8 mouse cellular contexts compared by ENCODE assay signal in the genomic region with DNA sequence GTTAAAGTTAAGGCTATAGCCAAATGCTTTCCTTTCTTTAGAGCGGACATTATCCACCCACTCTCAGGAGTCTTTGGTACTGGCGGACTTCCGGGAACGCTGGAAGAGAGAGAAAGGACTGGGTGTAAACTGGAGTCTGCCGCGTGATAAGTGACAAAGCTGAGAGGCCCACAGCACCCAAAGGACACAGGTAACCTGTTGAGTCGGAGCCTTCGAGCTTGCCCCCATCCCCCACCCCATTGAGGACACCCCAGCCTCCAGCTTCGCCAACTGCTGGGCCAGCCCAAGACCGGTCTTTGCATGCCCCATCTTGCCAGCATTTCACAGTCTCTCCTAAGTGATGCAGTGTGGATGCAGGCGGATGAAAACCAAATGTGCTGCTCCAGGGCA. TPM values are rescaled to one million over a fixed set of nuclear protein-coding genes. Genes with fewer than 3 reads are reported as not detected.
DNase-seq lines count a peak whose midpoint lies in the region; ATAC-seq and TF ChIP-seq lines count a peak whose summit lies in the region.

No protein-coding gene starts in this region.

- no peaks in the 10 kb centered on the region for H3K27me3 ChIP-seq in heart, adult 2 months (ENCODE audit: control insufficient read depth, insufficient read depth, low read length)
- no peaks in the 10 kb centered on the region for H3K27me3 ChIP-seq in thymus, adult 2 months (ENCODE audit: control insufficient read depth, insufficient read depth, low read length)
- no peaks in the 10 kb centered on the region for H3K27me3 ChIP-seq in hindbrain, embryonic 13.5 days

- intact Hi-C loops in heart, adult 2 months (cut with DNase I), result loop anchor here (2.0 kb wide), 1 partner anchor 19 kb away; no protein-coding TSS in a partner anchor

- DNase-seq in heart, adult 2 months, result no peak
- DNase-seq in heart, adult 11 months, result no peak
- DNase-seq in thymus, adult 2 months, result no peak
- no peak for DNase-seq in thymus, postnatal 25 days
- peak; percentile 43 for DNase-seq in thymus, postnatal 14 days
- DNase-seq in right cerebral cortex, adult 18-20 months, result no peak

- peak overlapping the region; percentile 91 for H3K27ac ChIP-seq in heart, adult 2 months
- H3K27ac ChIP-seq in thymus, adult 2 months (ENCODE audit: control insufficient read depth, insufficient read depth, low read length), result peak overlapping the region; percentile 88; the same call in 1 of the 2 replicates
- H3K27ac ChIP-seq in hindbrain, embryonic 13.5 days, result peak overlapping the region; percentile 83

- no peak for TF ChIP-seq CTCF in heart, adult 2 months (IDR thresholded peaks at IDR 0.05)
- TF ChIP-seq CTCF in thymus, adult 2 months (IDR thresholded peaks at IDR 0.05; ENCODE audit: borderline replicate concordance, control insufficient read depth, extremely low read depth, insufficient read depth, low read length, poor library complexity), result no peak

- H3K4me1 ChIP-seq in heart, adult 2 months (ENCODE audit: control insufficient read depth, insufficient read depth, low read length), result peaks cover 2% of the 10 kb centered on the region
- H3K4me1 ChIP-seq in thymus, adult 2 months (replicated peaks; ENCODE audit: control insufficient read depth, insufficient read depth, low read length), result peaks cover 3% of the 10 kb centered on the region; the same call in 1 of the 2 replicates
- peaks cover 11% of the 10 kb centered on the region for H3K4me1 ChIP-seq in hindbrain, embryonic 13.5 days (replicated peaks)

- no peak for TF ChIP-seq EP300 in heart, adult 2 months (IDR thresholded peaks at IDR 0.05; ENCODE audit: insufficient read depth, low read depth, low read length)

- H3K4me3 ChIP-seq in heart, adult 2 months, result peak overlapping the region; percentile 63
- H3K4me3 ChIP-seq in thymus, adult 2 months (ENCODE audit: control insufficient read depth, insufficient read depth, low read length), result peak overlapping the region; percentile 75
- peak overlapping the region; percentile 50 for H3K4me3 ChIP-seq in hindbrain, embryonic 13.5 days

- peak; percentile 65 for ATAC-seq in hindbrain, embryonic 13.5 days (ENCODE audit: low FRiP score)
- ATAC-seq in megakaryocyte, adult 5-6 weeks (ENCODE audit: poor library complexity, severe bottlenecking), result peak; percentile 53

- no peaks in the 10 kb centered on the region for H3K9me3 ChIP-seq in hindbrain, embryonic 13.5 days

- H3K9ac ChIP-seq in heart, adult 2 months (ENCODE audit: low read depth, low read length), result peak overlapping the region; percentile 47
- H3K9ac ChIP-seq in hindbrain, embryonic 13.5 days, result peak overlapping the region; percentile 69

- H3K79me2 ChIP-seq in heart, adult 2 months (replicated peaks; ENCODE audit: control insufficient read depth, insufficient read depth, low read length), result no peaks in the 10 kb centered on the region

- peak overlapping the region; percentile 58 for H3K4me2 ChIP-seq in hindbrain, embryonic 13.5 days

- no peaks in the 10 kb centered on the region for H3K36me3 ChIP-seq in heart, adult 2 months (ENCODE audit: control insufficient read depth, insufficient read depth, low read length)
- no peaks in the 10 kb centered on the region for H3K36me3 ChIP-seq in thymus, adult 2 months (ENCODE audit: control insufficient read depth, insufficient read depth, low read length)
- H3K36me3 ChIP-seq in hindbrain, embryonic 13.5 days, result peaks cover 5% of the 10 kb centered on the region

- 16% methylated on average over 11 of the region's 11 CpGs for WGBS in heart, adult 2 months
- 2% methylated on average over 11 of the region's 11 CpGs for WGBS in thymus, adult 2 months
- 24% methylated on average over 11 of the region's 11 CpGs for WGBS in hindbrain, embryonic 13.5 days

- no peak; the same call in 1 of the 2 replicates for TF ChIP-seq POLR2A in heart, adult 2 months (IDR thresholded peaks at IDR 0.05; ENCODE audit: insufficient read depth, low read depth, low read length)
- no peak for TF ChIP-seq POLR2A in thymus, adult 2 months (IDR thresholded peaks at IDR 0.05; ENCODE audit: control insufficient read depth, extremely low read depth, insufficient read depth, low read length, poor library complexity)

RNA-seq across cellular contexts. Expression of a gene that starts 0.3 kb away (rescaled TPM):
- 10 to 100 TPM; 13.3 to 16.1 TPM for total RNA-seq in heart, adult 2 months (2021)
- 8.5 and 11.5 TPM in 2 replicates for polyA plus RNA-seq in heart, adult 2 months (2012; rRNA removed)
- 5.7 and 6.9 TPM in 2 replicates for polyA plus RNA-seq in thymus, adult 2 months (2012; rRNA removed)
- 32.9 and 34.8 TPM in 2 replicates for polyA plus RNA-seq in hindbrain, embryonic 13.5 days (2015; fragmentation: Nextera tagmentation; extraction: Ambion mirVana)
- total RNA-seq in megakaryocyte, adult 5-6 weeks (2015), result 12.6 and 18.5 TPM in 2 replicates
- 22.1 and 25.7 TPM in 2 replicates for total RNA-seq in megakaryocyte, adult 5-6 weeks (2017)

RNA-seq across cellular contexts. Expression of a gene that starts 21.1 kb away (rescaled TPM):
- total RNA-seq in heart, adult 2 months (2021), result 10 to 100 TPM; 19.1 to 23.3 TPM
- 18.2 and 31.7 TPM in 2 replicates for polyA plus RNA-seq in heart, adult 2 months (2012; rRNA removed)
- 19.4 and 21.6 TPM in 2 replicates for polyA plus RNA-seq in thymus, adult 2 months (2012; rRNA removed)
- polyA plus RNA-seq in hindbrain, embryonic 13.5 days (2015; fragmentation: Nextera tagmentation; extraction: Ambion mirVana), result 13.3 and 14.1 TPM in 2 replicates
- 69.2 and 77.5 TPM in 2 replicates for total RNA-seq in megakaryocyte, adult 5-6 weeks (2015)
- total RNA-seq in megakaryocyte, adult 5-6 weeks (2017), result 14.3 and 19.0 TPM in 2 replicates
